Mouse (Mus musculus) kidney, adult 2 months (tissue): ENCODE results near the gene Galnt7.

ENCODE experiments used
- CTCF ChIP-seq: fragments of 200-500 bp; conservative IDR thresholded peaks from 2 replicates; pipeline ENCODE4 v1.5.1; 2011; ENCODE audit warnings: low read depth, mild to moderate bottlenecking, control low read depth, low read length, moderate library complexity, mixed read lengths; ENCODE audit not compliant: insufficient read depth, insufficient read length
- POLR2A ChIP-seq: fragments of 200-500 bp; IDR thresholded peaks from one replicate; pipeline ENCODE4 v1.6.1; 2011; ENCODE audit warnings: low read depth, low read length, control low read depth

DNA sequence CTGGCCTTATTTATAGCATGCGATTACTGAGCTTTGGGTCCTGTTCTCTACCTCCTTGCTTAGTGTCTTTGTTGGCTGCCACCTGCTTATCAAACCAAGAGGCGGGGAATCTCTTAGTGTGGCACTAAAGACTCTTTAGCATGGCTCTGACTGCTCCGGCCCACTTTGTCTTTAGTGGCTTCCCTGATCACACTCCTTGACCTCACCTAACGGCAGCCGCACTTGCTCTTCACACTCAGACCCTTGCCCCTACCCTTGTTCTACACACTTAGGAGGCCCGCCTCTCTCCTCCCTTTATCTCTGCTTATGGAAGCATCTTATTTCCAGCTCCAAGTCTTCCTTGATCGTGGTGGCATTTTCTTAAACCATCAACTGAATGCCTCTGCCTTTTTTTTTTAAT is 114.2 kb downstream of the Galnt7 start:
- no peak for TF ChIP-seq POLR2A
- TF ChIP-seq CTCF = no peak
